Mouse (Mus musculus) heart, postnatal 0 days (tissue): ENCODE results near the gene Prickle4.

Experiments
- CTCF ChIP-seq: IDR thresholded peaks from 2 replicates; pipeline ENCODE4 v1.5.1; 2016; ENCODE audit warnings: antibody characterized with exemption, control low read depth, low read depth
- EP300 ChIP-seq: IDR thresholded peaks from 2 replicates; pipeline ENCODE4 v1.6.1; 2016; ENCODE audit warnings: antibody characterized with exemption, low read depth

GRCm38 (mm10) chr17:47738066-47738878 lies 43.7 kb upstream of the Prickle4 start:
- TF ChIP-seq CTCF: no peak
- no peak for TF ChIP-seq EP300
